Mouse (Mus musculus): ENCODE results near the gene Plpp4. TPM values are rescaled to one million over a fixed set of nuclear protein-coding genes. Genes with fewer than 3 reads are reported as not detected.

Plpp4 gene
- polyA plus RNA-seq, 1 experiment, result not detected

DNA sequence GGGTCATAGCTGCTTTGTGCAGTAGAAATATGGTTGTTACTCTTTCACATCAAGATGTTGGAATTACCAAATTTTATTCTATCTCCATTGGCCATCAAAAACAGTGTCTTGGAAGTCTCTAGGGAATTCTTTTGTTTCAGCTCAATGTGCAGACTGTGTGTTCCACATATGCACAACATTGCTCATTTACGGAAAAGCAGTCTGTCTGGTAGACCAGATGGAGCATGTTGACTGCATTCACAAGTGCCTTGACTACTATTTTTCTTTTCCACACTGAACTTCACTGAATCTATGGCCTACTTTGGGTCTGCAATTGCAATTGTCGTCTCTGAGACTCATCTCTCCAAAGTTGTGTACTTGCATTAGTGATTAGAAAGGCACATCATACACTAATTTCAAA lies 98.7 kb downstream of the Plpp4 start:
- H3K79me2 ChIP-seq (ENCODE audit: control insufficient read depth, insufficient read depth), result no peaks in the 10 kb centered on the region
- no peak overlapping the region for H3ac ChIP-seq (ENCODE audit: control insufficient read depth, insufficient read length)
- H3K4me2 ChIP-seq (ENCODE audit: low read depth), result no peak overlapping the region
- TF ChIP-seq SRF (IDR thresholded peaks at IDR 0.05; ENCODE audit: control insufficient read depth, insufficient read length, low read depth) (no peak), TCF12 (IDR thresholded peaks at IDR 0.05; ENCODE audit: insufficient read depth, poor library complexity, severe bottlenecking) (no peak), MYOG (IDR thresholded peaks at IDR 0.05; ENCODE audit: control insufficient read depth in 1 of 3, insufficient read depth in 1 of 3, insufficient read length in 2 of 3, low read depth in 2 of 3) (no peak), POLR2AphosphoS2 (IDR thresholded peaks at IDR 0.05; ENCODE audit: insufficient read length, low read depth) (no peak), POLR2A (IDR thresholded peaks at IDR 0.05; ENCODE audit: insufficient read length, low read depth) (no peak), REST (IDR thresholded peaks at IDR 0.05; ENCODE audit: insufficient read depth, insufficient read length) (no peak), CEBPB (IDR thresholded peaks at IDR 0.05; ENCODE audit: insufficient read depth, poor library complexity, severe bottlenecking) (no peak), TCF3 (IDR thresholded peaks at IDR 0.05; ENCODE audit: insufficient read length, low read depth) (no peak), USF1 (IDR thresholded peaks at IDR 0.05; ENCODE audit: low read depth) (no peak), E2F4 (IDR thresholded peaks at IDR 0.05; ENCODE audit: insufficient read depth) (no peak)
- H3K27me3 ChIP-seq (ENCODE audit: control insufficient read depth, insufficient read depth, insufficient read length), result no peaks in the 10 kb centered on the region
- no peak overlapping the region for H3K4me3 ChIP-seq
- H3K36me3 ChIP-seq (ENCODE audit: control insufficient read depth, insufficient read depth), result no peaks in the 10 kb centered on the region

DNA sequence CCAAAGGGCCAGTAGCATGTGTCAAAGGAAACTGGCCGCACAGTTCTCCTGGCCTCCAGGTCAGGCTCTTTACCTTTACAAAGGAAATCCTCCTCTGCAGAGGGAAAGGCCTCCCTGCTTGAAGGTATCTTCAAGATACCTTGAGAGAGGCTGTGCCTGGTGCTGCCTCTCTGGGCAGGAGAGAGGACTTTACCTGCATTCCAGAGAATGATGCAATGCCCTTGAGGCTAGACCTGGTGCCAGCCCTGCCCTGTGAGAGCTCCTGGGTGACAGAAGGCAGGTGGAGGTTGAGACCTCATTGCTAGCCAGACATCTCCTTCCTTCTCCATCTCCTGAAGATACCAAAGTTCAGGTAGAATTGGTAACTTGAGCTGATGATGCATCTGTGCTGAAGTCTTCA lies 118.5 kb downstream of the Plpp4 start:
- Histone ChIP-seq H3K4me2 (ENCODE audit: low read depth) (no peak overlapping the region), H3K36me3 (ENCODE audit: control insufficient read depth, insufficient read depth) (no peaks in the 10 kb centered on the region), H3K27me3 (ENCODE audit: control insufficient read depth, insufficient read depth, insufficient read length) (no peaks in the 10 kb centered on the region), H3K4me3 (no peak overlapping the region), H3K79me2 (ENCODE audit: control insufficient read depth, insufficient read depth) (no peaks in the 10 kb centered on the region), H3ac (ENCODE audit: control insufficient read depth, insufficient read length) (no peak overlapping the region)
- no peak for TF ChIP-seq MYOG (IDR thresholded peaks at IDR 0.05; ENCODE audit: control insufficient read depth in 1 of 3, insufficient read depth in 1 of 3, insufficient read length in 2 of 3, low read depth in 2 of 3)
- no peak for TF ChIP-seq TCF3 (IDR thresholded peaks at IDR 0.05; ENCODE audit: insufficient read length, low read depth)
- TF ChIP-seq E2F4 (IDR thresholded peaks at IDR 0.05; ENCODE audit: insufficient read depth), result no peak
- no peak for TF ChIP-seq MAX (IDR thresholded peaks at IDR 0.05; ENCODE audit: low read depth)
- TF ChIP-seq CEBPB (IDR thresholded peaks at IDR 0.05; ENCODE audit: insufficient read depth, poor library complexity, severe bottlenecking), result no peak
- no peak for TF ChIP-seq POLR2AphosphoS2 (IDR thresholded peaks at IDR 0.05; ENCODE audit: insufficient read length, low read depth)
- TF ChIP-seq MYOD1 (IDR thresholded peaks at IDR 0.05; ENCODE audit: control insufficient read depth in 1 of 3, insufficient read length in 2 of 3, low read depth in 2 of 3), result no peak
- TF ChIP-seq REST (IDR thresholded peaks at IDR 0.05; ENCODE audit: insufficient read depth, insufficient read length), result no peak
- no peak for TF ChIP-seq SRF (IDR thresholded peaks at IDR 0.05; ENCODE audit: control insufficient read depth, insufficient read length, low read depth)
- no peak for TF ChIP-seq USF1 (IDR thresholded peaks at IDR 0.05; ENCODE audit: low read depth)
- no peak for TF ChIP-seq POLR2A (IDR thresholded peaks at IDR 0.05; ENCODE audit: insufficient read length, low read depth)
- TF ChIP-seq TCF12 (IDR thresholded peaks at IDR 0.05; ENCODE audit: insufficient read depth, poor library complexity, severe bottlenecking), result no peak

- TF ChIP-seq SRF (IDR thresholded peaks at IDR 0.05; ENCODE audit: control insufficient read depth, insufficient read length, low read depth) (no peak), POLR2AphosphoS2 (IDR thresholded peaks at IDR 0.05; ENCODE audit: insufficient read length, low read depth) (no peak), MYOD1 (IDR thresholded peaks at IDR 0.05; ENCODE audit: control insufficient read depth in 1 of 3, insufficient read length in 2 of 3, low read depth in 2 of 3) (no peak), CEBPB (IDR thresholded peaks at IDR 0.05; ENCODE audit: insufficient read depth, poor library complexity, severe bottlenecking) (no peak), TCF3 (IDR thresholded peaks at IDR 0.05; ENCODE audit: insufficient read length, low read depth) (no peak), MAX (IDR thresholded peaks at IDR 0.05; ENCODE audit: low read depth) (no peak), TCF12 (IDR thresholded peaks at IDR 0.05; ENCODE audit: insufficient read depth, poor library complexity, severe bottlenecking) (no peak), REST (IDR thresholded peaks at IDR 0.05; ENCODE audit: insufficient read depth, insufficient read length) (no peak), USF1 (IDR thresholded peaks at IDR 0.05; ENCODE audit: low read depth) (no peak), MYOG (IDR thresholded peaks at IDR 0.05; ENCODE audit: control insufficient read depth in 1 of 3, insufficient read depth in 1 of 3, insufficient read length in 2 of 3, low read depth in 2 of 3) (no peak), E2F4 (IDR thresholded peaks at IDR 0.05; ENCODE audit: insufficient read depth) (no peak), POLR2A (IDR thresholded peaks at IDR 0.05; ENCODE audit: insufficient read length, low read depth) (no peak)
Observed at GRCm38 (mm10) chr7:129385149-129385548, 128.3 kb downstream of the Plpp4 start.

GRCm38 (mm10) chr7:129392835-129393489 lies 136.1 kb downstream of the Plpp4 start:
- no peak overlapping the region for H3ac ChIP-seq (ENCODE audit: control insufficient read depth, insufficient read length)
- no peaks in the 10 kb centered on the region for H3K79me2 ChIP-seq (ENCODE audit: control insufficient read depth, insufficient read depth)
- no peak overlapping the region for H3K4me2 ChIP-seq (ENCODE audit: low read depth)
- no peak for TF ChIP-seq POLR2A (IDR thresholded peaks at IDR 0.05; ENCODE audit: insufficient read length, low read depth)
- TF ChIP-seq TCF3 (IDR thresholded peaks at IDR 0.05; ENCODE audit: insufficient read length, low read depth), result no peak
- TF ChIP-seq MYOG (IDR thresholded peaks at IDR 0.05; ENCODE audit: control insufficient read depth in 1 of 3, insufficient read depth in 1 of 3, insufficient read length in 2 of 3, low read depth in 2 of 3), result no peak
- no peak for TF ChIP-seq USF1 (IDR thresholded peaks at IDR 0.05; ENCODE audit: low read depth)
- TF ChIP-seq REST (IDR thresholded peaks at IDR 0.05; ENCODE audit: insufficient read depth, insufficient read length), result no peak
- TF ChIP-seq CEBPB (IDR thresholded peaks at IDR 0.05; ENCODE audit: insufficient read depth, poor library complexity, severe bottlenecking), result no peak
- TF ChIP-seq MAX (IDR thresholded peaks at IDR 0.05; ENCODE audit: low read depth), result no peak
- no peak for TF ChIP-seq MYOD1 (IDR thresholded peaks at IDR 0.05; ENCODE audit: control insufficient read depth in 1 of 3, insufficient read length in 2 of 3, low read depth in 2 of 3)
- TF ChIP-seq E2F4 (IDR thresholded peaks at IDR 0.05; ENCODE audit: insufficient read depth), result no peak
- TF ChIP-seq TCF12 (IDR thresholded peaks at IDR 0.05; ENCODE audit: insufficient read depth, poor library complexity, severe bottlenecking), result no peak
- no peak for TF ChIP-seq SRF (IDR thresholded peaks at IDR 0.05; ENCODE audit: control insufficient read depth, insufficient read length, low read depth)
- no peak for TF ChIP-seq POLR2AphosphoS2 (IDR thresholded peaks at IDR 0.05; ENCODE audit: insufficient read length, low read depth)
- no peaks in the 10 kb centered on the region for H3K27me3 ChIP-seq (ENCODE audit: control insufficient read depth, insufficient read depth, insufficient read length)
- no peak overlapping the region for H3K4me3 ChIP-seq
- H3K36me3 ChIP-seq (ENCODE audit: control insufficient read depth, insufficient read depth), result no peaks in the 10 kb centered on the region

More at GRCm38 (mm10) chr7:129385149-129385548, 128.3 kb downstream of the Plpp4 start:
- Histone ChIP-seq H3K4me3 (no peak overlapping the region), H3K36me3 (ENCODE audit: control insufficient read depth, insufficient read depth) (no peaks in the 10 kb centered on the region), H3K79me2 (ENCODE audit: control insufficient read depth, insufficient read depth) (no peaks in the 10 kb centered on the region), H3K4me2 (ENCODE audit: low read depth) (no peak overlapping the region), H3ac (ENCODE audit: control insufficient read depth, insufficient read length) (no peak overlapping the region), H3K27me3 (ENCODE audit: control insufficient read depth, insufficient read depth, insufficient read length) (no peaks in the 10 kb centered on the region)

Measured in myocyte (in vitro differentiated cells).